Mouse (Mus musculus) myocyte (in vitro differentiated cells): ENCODE data around the gene Lmcd1.

ENCODE experiments used
- CEBPB ChIP-seq: IDR thresholded peaks from 2 replicates; pipeline ENCODE4 v1.6.1; 2011; ENCODE audit warnings: mild to moderate bottlenecking, moderate library complexity; ENCODE audit not compliant: poor library complexity, insufficient read depth, severe bottlenecking
- E2F4 ChIP-seq: IDR thresholded peaks from one replicate; pipeline ENCODE4 v1.6.1; 2011; ENCODE audit warnings: mild to moderate bottlenecking, control low read depth, moderate library complexity; ENCODE audit not compliant: insufficient read depth
- MYOD1 ChIP-seq, 3 experiments: IDR thresholded peaks; one replicate each; pipeline ENCODE4 v1.6.1; 2011; ENCODE audit warnings: control low read depth in 2 of 3, low read depth in 2 of 3, mild to moderate bottlenecking in 2 of 3, moderate library complexity in 1 of 3; ENCODE audit not compliant: insufficient read length in 2 of 3, control insufficient read depth in 1 of 3
- POLR2A ChIP-seq: IDR thresholded peaks from one replicate; pipeline ENCODE4 v1.6.1; 2011; ENCODE audit warnings: low read depth, mild to moderate bottlenecking, control low read depth, moderate library complexity; ENCODE audit not compliant: insufficient read length
- POLR2AphosphoS2 ChIP-seq: IDR thresholded peaks from one replicate; pipeline ENCODE4 v1.6.1; 2011; ENCODE audit warnings: low read depth, control low read depth; ENCODE audit not compliant: insufficient read length
- REST ChIP-seq: IDR thresholded peaks from one replicate; pipeline ENCODE4 v1.6.1; 2011; ENCODE audit warnings: mild to moderate bottlenecking, control low read depth, moderate library complexity; ENCODE audit not compliant: insufficient read depth, insufficient read length
- SRF ChIP-seq: IDR thresholded peaks from one replicate; pipeline ENCODE4 v1.6.1; 2011; ENCODE audit warnings: low read depth; ENCODE audit not compliant: control insufficient read depth, insufficient read length
- TCF12 ChIP-seq: IDR thresholded peaks from one replicate; pipeline ENCODE4 v1.6.1; 2011; ENCODE audit warnings: mild to moderate bottlenecking, control low read depth; ENCODE audit not compliant: poor library complexity, insufficient read depth, severe bottlenecking
- USF1 ChIP-seq: IDR thresholded peaks from one replicate; pipeline ENCODE4 v1.6.1; 2011; ENCODE audit warnings: low read depth, mild to moderate bottlenecking, control low read depth, moderate library complexity

- TF ChIP-seq REST (no peak), POLR2AphosphoS2 (peak; percentile 56), POLR2A (peak; percentile 76), E2F4 (peak; percentile 60), MYOD1 (IDR thresholded peaks at IDR 0.05; ENCODE audit: control insufficient read depth in 1 of 3, insufficient read length in 2 of 3, low read depth in 2 of 3) (peak in 2 of 3 experiments; percentile 84 to 88), USF1 (no peak), SRF (peak; percentile 94), CEBPB (no peak), TCF12 (no peak)
Observed at GRCm38 (mm10) chr6:112273501-112274205, at the start of gene Lmcd1.
